Mouse (Mus musculus): ENCODE results near the gene Zfp867. TPM values are rescaled to one million over a fixed set of nuclear protein-coding genes. Genes with fewer than 3 reads are reported as not detected.
A peak's percentile ranks its signal among the peaks of the same experiment; 100 is the strongest.

Gene Zfp867
- polyA plus RNA-seq (2017; shearing (Covaris generic)): 1 to 10 TPM; 4.1 to 4.7 (median 4.2) TPM

DNA sequence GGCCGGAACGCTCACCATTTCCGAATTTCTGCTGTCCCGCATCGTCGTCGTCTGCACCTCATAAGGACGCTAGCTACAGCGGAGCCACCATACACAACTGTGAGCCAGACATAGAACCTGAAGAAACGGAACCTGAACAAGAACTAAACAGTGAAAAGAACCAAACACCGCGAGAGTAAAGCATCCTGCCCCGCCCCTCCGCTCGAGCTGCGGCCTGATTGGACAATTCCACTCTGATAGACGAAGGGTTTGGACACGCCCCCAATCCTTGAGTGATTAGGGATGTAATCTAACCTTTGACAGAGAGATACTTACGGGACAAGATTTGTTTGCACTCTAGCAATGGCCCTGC lies at the start of gene Zfp867:
Zfp867 (minus strand) TSS at position 149 of the 352 bp plus-strand sequence.
- ATAC-seq: peak; percentile 97

DNA sequence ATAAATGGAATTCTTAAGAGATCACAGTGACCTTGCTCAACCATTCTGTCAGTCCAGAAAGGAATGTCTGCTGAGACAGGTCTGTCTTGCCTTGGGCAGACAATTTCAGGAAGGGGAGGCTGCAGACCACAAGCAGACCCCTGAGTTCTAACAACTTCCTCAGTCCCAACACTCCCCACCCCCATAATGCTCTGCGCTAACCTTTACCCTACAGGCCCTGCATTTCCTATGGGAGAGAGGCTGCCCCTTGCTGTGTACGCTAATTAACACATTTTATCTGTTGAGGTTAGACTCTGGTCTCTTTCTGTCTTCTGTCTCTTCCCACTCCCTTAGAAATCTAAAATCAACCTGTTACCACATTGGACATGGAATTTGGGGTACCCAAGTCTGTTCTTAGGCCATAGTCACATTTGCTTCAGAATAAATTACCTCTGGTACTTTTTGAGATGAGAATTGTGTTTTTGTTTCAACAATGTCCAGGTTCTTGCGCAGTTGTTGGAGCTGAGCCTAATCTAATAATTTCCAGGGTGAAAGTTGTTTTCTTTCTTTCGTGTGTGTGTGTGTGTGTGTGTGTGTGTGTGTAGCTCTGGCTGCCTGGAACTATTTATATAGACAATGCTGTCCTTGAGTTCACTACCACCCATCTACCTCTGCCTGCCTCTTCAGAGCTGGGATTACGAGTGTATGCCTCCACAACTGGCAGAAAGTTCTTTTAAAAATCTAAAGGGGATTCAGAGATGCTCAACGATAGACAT lies 47.6 kb upstream of the Zfp867 start:
- no peak for ATAC-seq

DNA sequence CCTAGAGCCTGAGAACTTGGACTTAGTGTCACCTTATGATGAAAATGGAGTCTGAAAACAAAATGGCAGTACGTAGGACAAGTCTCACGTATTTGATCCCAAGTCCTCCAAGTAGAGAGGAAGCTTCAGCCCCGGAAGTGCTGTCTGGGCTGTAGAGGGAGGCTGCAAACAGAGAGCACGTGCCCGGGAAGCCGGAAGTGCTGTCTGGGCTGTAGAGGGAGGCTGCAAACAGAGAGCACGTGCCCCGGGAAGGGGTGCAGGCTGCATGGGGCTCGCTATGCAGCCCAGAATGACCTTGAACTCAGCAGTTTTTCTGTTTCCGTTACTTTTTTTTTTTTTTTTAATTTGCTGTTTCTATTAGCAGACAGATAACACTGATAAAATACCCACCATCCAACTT lies 46.0 kb upstream of the Zfp867 start:
- no peak for ATAC-seq

DNA sequence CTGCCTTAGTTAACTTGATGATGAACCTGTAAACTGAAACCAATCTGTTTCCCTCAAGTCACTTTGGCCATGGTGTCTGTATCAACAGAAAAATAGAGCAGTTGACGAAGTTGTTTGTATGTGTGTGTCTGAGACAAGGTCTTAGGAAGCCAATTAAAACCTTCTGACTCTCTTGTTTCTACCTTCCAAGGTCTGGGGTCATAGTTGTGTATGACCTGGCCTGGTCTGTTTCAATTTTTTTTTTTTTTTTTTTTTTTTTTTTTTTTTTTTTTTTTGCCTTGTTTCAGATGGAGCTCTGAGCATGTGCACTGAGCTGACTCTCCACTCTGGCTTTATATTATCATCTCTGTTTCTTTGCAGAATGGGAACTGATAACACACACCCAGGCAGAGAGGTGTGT lies 45.2 kb upstream of the Zfp867 start:
- ATAC-seq: no peak

DNA sequence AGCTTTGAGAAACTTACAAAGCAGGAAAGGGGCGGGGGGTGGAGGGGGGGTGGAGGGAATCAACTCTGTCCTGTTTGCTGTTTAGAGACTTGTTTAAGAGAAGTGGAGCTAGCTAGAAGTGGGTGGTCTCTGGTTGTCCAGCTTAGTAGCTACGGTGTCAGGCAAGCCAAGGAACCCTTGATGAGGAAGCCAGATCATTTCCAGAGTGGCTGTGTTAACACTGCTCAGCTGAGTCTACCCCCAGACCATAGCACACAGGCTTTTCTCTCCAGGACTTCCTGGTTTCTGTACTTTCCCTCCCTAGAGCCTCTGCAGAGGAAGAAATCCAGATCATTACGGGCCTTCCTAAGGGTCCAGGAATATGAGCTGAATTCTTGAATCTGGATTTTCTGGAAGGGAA lies 42.5 kb upstream of the Zfp867 start:
- ATAC-seq: no peak

DNA sequence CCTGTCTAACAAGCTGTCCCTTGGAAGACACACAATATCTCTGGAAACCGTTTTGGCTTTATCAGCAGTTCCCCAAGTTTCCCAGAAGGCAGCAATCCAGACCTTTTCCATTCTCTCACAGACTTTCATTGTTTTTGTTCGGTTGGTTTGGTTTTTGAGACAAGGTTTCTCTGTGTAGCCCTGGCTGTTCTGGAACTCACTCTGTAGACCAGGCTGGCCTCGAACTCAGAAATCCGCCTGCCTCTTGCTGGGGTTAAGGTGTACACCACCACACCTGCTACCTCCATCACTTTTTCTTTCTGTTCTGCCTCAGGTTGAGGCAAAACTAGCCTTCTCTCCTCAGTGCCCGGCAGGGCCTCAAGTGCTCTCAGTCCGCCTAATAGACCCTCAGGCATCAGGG lies 42.1 kb upstream of the Zfp867 start:
- no peak for ATAC-seq

DNA sequence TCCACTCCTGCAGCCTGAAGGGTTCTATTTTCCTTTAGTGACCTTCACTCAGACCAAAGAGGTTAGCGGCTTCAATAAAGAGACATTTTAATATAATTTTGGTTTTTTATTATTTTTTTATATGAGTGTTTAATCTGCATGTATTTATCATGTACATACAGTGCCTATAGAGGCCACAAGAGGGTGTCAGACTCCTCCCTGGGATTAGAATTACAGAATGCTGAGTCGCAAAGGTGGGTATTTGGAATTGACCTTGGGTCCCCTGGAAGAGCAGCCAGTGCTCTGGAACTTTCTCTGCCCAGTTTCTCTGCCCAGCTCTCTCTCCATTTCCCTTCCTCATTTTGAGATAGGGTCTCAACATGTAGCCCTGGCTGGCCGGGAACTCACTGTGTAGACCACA lies 41.3 kb upstream of the Zfp867 start:
- no peak for ATAC-seq

DNA sequence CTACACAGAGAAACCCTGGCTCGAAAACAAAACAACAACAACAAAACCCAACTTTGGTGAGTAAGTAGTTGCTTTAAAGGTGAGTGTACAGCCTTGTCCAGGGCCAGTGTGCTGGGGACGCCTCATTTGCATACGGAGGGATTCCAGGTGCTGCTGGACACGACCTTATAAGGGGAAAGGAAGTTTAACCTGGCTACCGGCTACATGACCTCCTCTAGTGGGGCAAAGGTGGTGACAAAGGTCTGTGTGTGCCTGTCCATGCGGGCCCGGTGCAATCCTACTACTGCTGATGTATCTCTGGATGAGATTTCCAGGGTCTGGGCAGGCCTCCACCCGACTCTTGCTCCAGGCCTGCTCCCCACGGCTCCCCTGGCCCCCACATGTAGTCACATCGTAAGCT lies 40.5 kb upstream of the Zfp867 start:
- ATAC-seq: no peak

DNA sequence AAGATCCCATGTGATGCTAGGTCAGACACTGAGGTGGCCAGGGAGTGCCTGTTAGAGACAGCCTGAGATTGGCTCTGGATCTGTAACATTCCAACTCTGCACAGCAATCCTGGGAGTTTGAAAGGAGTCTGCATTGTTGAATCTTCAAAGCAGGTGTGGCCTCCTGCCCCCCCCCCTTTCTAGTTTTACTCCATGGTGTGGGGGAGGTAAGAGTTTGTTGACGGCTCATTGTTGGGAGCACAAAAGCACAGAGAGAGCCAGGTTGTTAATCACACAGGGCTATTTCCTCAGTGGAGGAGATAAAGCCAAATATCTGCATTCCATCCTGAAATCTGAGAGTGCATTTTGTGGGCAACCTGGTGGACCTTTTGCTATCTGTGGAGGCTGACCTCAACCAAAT lies 39.3 kb upstream of the Zfp867 start:
- ATAC-seq: no peak

DNA sequence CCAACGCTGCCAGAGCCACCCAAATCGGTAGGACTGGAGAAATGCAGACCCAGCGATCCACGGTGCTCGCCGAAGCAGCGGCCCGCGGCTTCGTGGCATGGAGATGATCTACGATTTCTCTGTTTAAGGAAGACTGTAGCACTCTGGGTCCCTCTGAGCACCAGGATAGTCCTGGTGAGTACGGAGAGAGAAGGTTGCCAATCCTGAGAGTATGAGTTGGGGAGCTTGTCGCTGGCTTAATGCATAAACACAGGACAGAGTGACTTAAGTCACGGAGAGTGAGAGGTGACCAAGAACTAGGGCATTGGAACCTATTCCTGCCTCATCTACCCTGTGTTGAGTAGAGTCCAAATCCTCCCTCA lies 34.4 kb upstream of the Zfp867 start:
- ATAC-seq: no peak

DNA sequence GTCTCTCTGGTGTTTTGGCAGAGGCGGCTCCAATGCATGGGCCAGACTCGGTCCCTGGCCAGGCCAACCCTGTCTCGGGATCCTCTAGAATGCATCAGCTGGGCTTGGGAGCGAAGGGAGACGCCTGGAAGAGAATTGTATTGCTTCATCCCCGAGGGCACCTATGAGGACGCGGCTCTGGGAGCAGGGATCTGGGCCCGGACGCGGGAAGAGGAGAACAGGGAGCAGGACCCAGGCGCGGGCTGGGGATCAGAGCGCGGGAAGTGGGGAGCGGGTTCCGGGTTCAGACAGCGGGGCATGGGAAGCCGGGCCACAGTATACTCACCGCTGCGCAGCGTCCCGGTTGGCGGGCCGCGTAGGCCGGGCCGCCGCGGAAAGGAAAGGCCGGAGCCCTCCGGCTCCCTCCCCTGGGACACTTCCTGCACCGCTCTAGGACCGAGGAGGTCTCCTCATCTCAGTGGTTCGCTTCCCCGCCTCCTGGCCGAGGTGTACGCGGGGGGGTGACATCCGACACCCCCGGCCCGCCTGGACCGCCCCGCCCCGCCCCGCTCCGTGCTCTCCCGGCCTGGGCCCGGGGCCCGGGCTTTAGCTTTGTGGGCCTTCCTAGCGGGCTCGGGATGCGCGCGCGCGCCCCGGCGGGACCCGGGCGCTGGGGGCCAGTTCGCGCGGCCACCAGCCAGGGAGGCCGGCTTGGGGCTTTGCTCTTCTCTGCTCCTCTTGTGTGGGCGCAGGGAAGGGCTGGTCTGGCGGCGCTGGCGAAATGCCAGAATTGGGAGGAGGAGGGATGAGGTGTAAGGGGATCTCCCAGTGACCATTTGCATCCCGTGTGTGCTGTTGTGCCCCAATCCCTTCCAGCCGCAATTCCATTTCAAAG lies 33.8 kb upstream of the Zfp867 start:
- ATAC-seq: peak; percentile 86

DNA sequence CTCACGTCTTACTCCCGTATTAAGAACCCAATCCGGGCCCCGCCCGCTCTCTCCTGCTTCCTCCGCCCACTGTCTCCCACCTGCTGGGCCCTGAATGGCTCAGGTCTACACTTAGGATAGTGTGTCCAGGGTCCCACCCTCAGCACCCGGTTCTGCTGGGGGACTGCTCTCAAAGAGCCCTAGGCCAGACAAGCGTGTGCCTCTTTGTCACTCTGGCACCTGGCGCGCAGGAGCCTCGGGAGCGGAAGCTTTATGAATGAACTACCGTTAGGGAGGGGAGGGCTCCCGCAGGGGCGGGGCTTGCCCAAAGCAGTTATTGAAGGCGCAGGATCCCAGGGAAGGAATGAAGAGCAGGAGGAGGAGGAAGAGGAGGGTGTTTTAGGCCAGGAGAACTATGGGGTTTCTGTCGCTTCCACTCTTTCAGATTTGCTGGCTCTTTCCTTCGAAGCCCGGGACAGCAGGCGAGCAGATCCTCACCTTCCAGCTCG lies 33.1 kb upstream of the Zfp867 start:
- peak; percentile 53 for ATAC-seq

DNA sequence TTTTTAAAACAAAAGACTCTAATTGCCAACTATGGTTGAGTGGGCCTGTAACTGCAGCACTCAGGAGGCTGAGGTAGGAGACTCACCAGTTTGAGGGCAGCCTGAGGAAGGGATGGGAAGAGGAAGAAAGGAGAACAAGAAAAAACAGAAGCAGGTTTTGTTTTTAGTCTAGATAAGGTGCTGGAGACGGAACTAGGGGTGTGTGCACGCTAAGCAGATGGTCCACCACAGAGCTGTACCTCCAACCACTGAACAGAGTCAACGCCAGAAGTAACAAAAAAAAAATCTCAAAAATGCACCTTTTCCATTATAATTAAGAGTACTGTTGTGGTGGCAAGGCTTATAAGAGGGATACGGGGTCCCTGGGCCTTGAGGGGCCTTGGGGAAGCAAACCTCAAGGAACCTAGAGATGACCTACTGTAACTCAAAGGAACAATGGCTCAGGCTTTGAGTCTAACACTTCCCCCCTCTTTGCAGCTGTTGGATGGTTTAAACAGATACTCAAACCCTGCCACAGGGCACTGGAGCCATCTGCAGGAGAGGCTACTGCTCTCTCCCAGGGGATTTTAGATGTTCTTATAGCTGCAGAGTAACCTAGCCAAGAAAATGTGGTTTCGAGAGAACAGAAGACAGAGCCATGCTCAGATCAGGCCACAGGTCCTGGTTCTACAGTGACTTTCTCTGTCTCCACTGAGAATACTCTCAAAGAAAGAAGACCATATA lies 29.9 kb upstream of the Zfp867 start:
- no peak for ATAC-seq

DNA sequence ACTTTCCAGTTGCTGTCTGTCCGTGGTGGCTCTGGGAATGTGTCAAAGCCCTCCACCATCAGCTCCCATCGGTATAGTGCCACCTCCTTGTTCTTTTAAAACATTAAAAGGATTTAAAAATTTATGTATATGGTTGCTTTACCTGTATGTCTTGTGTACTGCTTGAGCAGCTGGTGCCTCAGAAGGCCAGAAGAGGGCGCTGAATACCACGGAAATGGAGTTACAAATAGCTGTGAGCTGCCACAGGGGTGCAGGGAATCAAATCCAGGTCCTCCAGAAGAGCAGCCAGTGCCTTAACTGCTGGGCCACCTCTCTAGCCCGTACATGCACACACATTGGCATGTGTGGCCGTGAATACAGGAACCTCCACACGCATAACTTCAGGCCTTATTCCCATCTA lies 25.5 kb upstream of the Zfp867 start:
- no peak for ATAC-seq

DNA sequence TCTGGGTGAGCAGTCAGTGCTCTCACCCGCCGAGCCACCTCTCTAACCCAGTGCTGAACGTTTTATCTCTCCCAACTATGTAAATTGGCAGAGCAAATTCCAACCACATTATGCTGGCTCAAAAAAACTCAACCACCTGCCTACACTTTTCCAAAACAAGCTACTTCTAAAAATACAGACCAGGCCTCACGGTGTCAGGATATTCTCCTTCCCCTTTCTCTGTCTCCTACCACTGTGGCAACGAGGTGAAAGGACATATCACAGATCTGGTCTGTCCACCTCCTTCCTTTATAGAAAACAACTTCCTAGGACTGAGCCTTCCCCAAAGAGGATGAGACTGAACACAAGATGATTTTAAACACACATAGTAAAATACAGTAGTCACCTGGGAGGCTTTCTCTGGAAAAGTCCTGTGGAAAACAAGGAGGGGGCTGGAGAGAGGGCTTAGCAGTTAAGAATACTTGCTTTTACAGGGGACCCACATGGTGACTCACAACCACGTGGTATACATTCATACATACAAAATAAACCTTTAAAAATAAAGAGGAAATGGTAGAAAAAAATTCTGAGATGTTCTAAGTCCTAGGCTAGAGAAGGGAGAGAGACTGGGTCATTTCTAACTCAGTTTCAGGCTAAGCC lies 24.5 kb upstream of the Zfp867 start:
- no peak for ATAC-seq

DNA sequence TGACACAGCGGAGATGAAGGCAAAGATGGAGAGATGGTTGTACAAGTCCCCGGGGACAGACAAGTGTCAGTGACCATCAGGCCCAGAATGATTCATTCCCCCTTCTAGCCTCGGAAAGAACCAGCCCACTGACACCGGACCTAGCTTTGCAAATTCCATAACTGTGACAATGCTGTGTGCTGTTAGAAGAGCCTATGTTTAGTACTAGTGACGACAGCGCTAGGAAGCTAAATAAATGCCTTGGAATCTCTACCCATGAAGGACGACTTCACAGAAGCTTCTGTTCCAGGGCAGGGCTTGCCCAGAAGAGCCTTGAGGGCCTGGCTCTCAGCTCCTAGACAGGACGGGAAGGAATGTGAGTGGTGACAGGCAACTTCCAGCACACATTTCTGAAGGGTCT lies 13.9 kb upstream of the Zfp867 start:
- no peak for ATAC-seq

DNA sequence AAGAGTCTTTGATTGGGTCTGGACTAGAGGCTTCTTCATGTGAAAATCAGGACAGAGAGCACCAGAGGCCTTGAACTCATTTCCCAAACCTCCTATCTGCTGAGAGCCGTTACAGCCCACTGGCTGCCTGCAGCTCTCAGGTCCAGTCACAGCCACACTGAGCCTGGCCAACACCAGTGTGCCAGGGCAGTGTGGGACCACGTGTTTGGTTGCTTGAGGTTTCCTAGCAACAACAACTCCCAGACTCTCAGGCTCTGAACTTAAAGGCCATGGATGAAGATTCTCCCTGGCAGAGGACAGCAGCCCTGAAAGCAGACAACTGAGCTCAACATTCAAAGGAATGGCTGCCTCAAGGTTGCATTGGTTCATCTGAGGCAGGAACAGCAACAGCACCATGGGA lies 13.4 kb upstream of the Zfp867 start:
- no peak for ATAC-seq

DNA sequence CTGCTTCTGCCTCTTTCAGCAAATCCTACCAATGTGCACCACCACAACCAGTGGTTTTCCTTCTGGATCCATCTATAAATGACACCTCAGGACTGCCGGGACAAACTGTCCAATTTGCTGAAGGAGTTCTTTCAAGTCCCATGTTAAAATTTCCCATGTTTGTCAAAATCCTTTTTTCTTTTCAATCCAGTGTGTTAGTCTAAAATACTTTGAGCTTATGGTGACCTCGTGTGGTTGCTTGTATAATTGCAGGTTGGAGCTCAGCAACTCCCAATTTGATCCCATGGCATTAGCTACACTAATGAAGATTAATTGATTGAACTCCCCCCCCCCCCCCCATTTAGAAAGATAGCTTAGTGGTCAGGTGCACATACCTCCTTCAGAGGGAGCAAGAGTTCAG lies 10.9 kb upstream of the Zfp867 start:
- ATAC-seq: no peak

DNA sequence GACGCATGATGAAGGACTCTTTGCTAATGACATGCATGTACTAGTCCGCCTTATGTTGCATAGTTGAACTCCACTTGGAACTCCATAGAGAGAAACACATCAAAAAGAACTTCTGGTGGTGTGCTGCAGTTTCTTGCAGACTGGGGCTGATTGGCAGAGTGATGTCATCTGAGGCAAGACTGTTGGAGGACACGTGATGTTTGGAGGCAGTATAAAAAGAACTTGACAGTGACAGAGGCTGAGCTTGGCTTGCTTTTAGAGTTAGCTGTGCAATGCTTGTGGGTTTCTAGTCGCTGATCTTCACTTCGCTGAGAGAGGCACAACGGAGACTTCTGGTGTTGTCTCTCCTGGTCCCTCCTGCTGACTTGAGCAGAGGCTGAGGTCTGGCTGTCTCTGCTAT lies 5.0 kb upstream of the Zfp867 start:
- no peak for ATAC-seq

DNA sequence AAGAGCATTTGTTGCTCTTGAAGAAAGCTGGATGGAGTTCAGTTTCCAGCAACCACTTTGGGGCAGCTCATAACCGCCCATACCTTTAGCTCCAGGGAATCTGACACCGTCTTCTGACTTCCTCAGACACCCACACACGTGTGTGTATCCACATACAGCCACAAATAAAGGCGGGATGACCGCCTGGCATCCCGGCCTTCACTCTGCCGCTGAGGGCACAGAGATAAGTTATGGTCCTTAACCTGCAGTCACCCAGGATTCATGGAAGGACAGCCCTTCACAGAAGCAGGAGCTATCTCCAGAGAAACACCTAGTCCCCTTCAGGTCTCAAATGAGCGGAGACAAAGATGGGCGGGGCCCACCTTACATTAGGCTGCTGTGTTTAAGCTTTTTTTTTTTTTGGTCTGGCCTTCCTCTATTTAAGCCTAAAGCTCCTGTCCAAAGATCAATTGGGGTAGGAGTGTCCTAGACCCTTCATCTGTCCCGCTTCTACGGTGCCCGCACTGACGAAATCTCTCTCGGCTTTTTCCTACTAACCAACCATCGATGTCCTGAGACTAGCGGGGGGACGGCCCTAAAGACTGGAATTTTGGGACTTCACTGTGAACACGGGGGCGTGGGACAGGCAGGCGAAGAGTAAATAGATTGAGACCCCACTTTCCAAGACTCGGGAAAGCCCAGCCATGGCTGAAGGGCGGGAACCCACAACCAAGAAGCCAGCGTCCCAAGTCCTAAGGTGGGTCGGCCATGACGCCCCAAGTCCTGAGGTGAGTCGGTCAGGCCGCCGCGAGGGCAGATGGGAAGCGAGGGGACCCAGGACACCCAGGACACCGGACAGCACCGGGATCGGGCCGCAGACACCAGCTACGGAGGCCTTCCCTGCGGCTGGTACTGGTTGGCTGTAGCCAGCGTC lies 605 bp downstream of the Zfp867 start:
- ATAC-seq: peak; percentile 30

DNA sequence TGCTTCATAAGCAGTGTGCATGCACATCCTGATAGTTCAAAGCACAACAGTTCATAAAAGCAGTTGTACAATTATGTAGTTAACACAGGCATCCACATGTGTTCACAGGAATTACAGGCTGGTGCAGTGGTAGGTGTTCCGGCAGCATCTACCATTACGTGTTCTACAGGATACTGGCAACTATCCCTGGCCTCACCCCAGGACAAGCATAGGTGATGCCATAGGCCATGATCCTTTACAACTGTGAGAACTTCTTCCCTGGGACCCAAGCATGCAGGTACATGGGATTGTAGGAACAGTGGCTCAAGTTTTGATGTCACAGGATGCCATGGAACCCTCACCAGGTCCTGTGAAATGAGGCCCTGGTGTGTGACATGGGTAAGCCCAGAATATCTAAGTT lies 11.8 kb downstream of the Zfp867 start:
- no peak for ATAC-seq

DNA sequence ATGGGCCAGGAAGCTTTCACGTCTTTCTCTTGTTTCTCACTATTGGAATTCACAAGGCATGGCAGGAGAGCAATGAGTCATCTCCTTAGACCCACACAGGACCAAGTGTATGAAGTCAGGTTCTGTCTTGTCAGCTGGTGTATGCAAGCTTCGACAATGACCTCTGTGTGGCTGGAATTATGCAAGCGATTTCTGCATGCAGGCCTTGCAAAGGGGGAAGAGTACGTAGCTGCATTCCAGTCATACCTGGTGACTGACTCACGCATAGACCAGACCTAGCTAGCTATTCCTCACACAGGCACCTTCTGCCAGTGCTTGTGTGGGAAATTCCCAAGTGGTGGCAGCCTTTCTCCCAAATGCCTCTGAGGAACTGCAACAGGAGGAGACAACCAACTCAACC lies 13.3 kb downstream of the Zfp867 start:
- no peak for ATAC-seq
